Mouse (Mus musculus) neutrophil, adult 65 days (primary cell): ENCODE data around the gene Lhx3. TPM values are rescaled to one million over a fixed set of nuclear protein-coding genes. Genes with fewer than 3 reads are reported as not detected.

Experiments
- total RNA-seq: library from RNA; stranded (reverse); gene quantifications from 2 replicates; pipeline ENCODE4 v1.2.4, GENCODE M21; 2023

Lhx3 gene
- total RNA-seq, result not detected in 2 replicates

GRCm38 (mm10) chr2:26208126-26208789 lies at the start of gene Lhx3:
Gene Lhx3, minus strand, starts transcription at chr2:26208289.

GRCm38 (mm10) chr2:26237290-26237782 lies 29.2 kb upstream of the Lhx3 start, which contains the start of gene Qsox2:
Gene Qsox2, minus strand, starts transcription at chr2:26237525.

Other genes with a start within 250 kb of the Lhx3 start
- 2.5 and 10.0 TPM in 2 replicates for gene Camsap1, start 225.0 kb downstream of the Lhx3 start, total RNA-seq
- gene Ubac1, start 186.5 kb downstream of the Lhx3 start, total RNA-seq, result 7.5 and 10.3 TPM in 2 replicates
- gene Nacc2, start 85.1 kb downstream of the Lhx3 start, total RNA-seq, result 1.0 and 1.5 TPM in 2 replicates
- 1.7 and 2.0 TPM in 2 replicates for gene Qsox2, start 29.2 kb upstream of the Lhx3 start, total RNA-seq
- not detected in 2 replicates for gene Ccdc187, start 86.3 kb upstream of the Lhx3 start, total RNA-seq
- gene Gpsm1, start 107.2 kb upstream of the Lhx3 start, total RNA-seq, result 25.3 and 46.5 TPM in 2 replicates
- gene Dnlz, start 143.8 kb upstream of the Lhx3 start, total RNA-seq, result 3.6 and 3.8 TPM in 2 replicates
- gene Card9, start 152.6 kb upstream of the Lhx3 start, total RNA-seq, result 168 and 193 TPM in 2 replicates
- gene Snapc4, start 172.4 kb upstream of the Lhx3 start, total RNA-seq, result 11.2 and 22.6 TPM in 2 replicates
- gene Entr1, start 181.0 kb upstream of the Lhx3 start, total RNA-seq, result 91.6 and 110 TPM in 2 replicates
- 53.3 and 70.5 TPM in 2 replicates for gene Pmpca, start 181.1 kb upstream of the Lhx3 start, total RNA-seq
- 13.9 and 24.1 TPM in 2 replicates for gene Inpp5e, start 200.9 kb upstream of the Lhx3 start, total RNA-seq
- 54.5 and 65.3 TPM in 2 replicates for gene Sec16a, start 236.9 kb upstream of the Lhx3 start, total RNA-seq